Mouse (Mus musculus) urinary bladder, postnatal 10 days (tissue): Measurements from ENCODE around the gene Cntnap2.

Source experiments
- DNase-seq: peaks from one replicate; pipeline ENCODE4 v3.0.0; 2022; ENCODE audit warnings: low spot score

Gene Cntnap2

DNA sequence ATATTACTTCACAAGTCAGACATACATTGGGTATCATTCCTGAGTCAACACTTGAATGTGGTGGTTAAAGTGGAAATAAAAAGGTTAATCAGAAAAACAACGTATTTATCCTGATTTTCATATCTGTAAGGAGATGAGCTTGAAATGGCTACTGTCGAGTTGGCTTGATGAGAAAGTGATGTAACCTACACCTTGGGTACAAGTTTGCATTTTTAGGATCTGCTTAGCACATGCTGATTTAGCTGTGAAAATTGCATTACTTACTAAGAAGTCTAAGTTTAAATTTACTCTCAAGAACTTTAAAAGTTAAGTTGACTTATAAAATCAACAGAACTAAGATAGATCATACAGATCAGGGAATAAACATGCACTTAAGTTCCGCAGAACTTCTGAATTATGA is 879.1 kb downstream of the Cntnap2 start:
- DNase-seq: no peak

DNA sequence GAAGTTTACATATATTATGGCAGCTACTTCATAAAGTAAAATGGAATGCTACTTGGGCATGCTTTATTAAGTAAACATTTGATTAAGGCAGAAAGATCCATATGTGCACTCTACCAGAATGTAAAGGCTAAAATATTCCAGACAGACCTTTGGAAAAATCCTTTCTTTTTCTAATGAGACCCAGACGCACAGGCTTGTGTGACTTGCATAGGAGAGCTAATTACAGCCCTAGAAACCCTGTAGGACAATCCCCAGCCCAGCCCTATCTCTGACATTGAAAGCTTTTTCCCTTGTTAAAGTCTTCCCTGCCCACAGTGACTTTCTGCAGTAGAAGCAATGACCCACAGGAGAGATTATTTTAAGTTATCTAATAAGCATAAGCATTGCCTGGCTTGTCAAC is 879.6 kb downstream of the Cntnap2 start:
- DNase-seq: no peak

DNA sequence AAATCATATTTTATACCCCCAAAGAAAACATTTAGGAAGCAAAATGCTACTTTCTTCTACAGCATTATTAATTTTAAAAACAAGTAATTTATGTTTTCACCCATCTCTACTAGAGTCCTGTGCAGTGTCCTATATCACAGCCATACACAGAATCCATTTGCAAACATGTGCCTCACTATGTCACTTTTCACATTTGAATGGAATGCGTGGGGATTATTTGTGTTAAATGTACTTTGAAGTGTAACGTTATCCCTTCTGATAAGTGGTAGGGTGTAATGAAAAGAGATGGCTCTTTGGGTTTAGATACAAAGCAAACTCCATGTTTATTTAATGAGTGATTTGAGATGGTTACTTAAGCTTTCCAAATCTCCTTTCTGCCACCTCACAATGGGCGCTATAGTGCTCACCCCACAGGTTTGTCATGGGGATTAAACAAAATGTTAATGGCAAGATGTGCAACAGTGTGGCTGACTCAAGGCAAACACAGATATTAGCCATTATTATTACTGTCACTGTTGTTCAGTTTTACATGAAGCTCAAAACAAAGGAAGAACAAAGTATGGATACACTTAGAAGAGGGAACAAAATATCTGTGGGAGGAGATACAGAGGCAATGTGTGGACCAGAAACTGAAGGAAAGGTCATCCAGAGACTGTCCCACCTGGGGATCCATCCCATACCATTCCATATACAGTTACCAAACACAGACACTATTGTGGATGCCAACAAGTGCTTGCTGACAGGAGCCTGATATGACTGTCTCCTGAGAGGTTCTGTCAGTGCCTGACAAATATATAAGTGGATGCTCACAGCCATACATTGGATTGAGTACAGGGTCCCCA is 886.2 kb downstream of the Cntnap2 start:
- DNase-seq: no peak

DNA sequence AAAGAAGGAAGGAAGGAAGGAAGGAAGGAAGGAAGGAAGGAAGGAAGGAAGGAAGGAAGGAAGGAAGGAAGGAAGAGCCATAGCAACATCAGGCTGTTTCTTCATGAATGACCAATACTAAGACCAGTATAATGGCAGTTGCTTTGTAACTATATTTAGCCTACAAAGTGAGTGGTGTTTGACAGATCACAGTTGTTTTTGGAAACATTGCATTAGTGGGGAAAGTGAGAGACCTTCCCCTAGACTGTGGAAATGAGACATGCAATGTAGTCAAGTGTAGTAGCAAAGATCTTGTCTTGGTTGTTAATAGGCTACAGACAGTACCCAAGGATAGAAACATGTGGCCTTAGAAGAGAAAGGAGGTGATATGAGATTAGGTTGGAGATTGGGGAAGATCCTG is 895.6 kb downstream of the Cntnap2 start:
- no peak for DNase-seq

DNA sequence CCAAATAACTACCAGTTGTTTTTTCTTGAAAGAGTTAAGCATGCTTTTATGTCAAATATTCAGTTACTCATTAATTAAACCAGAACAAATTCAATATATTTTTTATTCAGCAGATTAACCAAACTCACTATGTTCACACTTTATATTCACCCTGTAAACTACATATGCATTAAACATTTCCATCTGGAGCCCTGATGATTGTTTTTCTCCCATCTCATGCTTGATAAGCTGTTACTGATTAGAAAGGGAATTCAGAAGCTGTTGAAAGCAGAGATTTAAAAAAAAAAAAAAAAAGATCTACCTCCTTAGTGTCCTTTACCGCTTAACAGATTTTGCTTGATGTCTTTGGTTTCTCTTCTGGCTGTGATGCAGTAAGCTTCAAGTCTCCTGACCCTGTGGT is 905.3 kb downstream of the Cntnap2 start:
- no peak for DNase-seq

DNA sequence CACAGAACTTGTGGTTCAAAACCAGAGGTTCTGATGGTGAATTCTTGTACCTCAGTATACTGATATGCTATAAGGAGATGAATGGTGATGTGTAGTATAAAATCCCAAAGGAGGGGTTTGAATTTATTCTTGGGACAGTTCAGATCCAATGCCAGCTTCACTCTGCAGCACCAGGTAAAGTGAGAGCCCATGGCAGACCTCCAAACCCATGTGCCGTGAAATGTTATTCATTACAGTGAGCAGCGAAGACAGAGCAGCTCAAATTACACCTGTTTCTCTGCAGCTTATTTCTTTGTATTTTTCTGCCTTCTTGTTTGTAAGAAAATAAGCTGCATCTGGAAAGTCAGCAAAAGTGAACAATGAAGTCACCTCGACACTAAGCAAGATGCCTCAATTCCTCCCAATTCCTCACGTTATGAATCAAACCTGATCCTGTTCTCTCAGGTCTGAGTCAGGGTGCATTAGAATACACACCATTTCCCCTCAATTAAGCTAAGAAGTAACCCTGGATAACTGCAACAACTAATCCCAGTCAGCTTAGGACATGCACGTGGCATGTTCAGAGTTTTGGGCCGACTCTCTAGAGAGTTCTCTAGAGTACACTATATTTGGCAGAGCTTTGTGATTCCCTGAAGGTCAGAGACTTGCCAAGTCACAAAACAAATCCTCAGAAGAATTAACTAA is 915.5 kb downstream of the Cntnap2 start:
- DNase-seq: no peak

DNA sequence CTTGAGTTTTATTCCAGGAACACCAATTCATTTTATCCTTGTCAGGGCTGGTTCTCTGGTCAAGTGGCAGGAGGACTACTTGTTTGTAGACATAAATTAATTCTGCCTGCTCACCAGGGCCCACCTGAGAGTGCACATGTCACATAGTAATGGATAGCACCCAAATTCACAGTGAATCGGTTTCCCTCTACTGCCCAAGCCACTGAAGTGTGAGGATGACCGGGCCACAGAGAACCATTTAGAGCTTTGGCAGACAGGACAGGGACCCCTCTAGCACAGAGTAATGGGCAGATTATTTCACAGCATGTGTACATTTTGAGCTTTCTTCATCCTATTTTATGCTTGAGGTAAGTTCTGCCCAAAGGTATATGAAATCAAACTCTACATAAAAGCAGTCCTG is 920.0 kb downstream of the Cntnap2 start:
- no peak for DNase-seq

DNA sequence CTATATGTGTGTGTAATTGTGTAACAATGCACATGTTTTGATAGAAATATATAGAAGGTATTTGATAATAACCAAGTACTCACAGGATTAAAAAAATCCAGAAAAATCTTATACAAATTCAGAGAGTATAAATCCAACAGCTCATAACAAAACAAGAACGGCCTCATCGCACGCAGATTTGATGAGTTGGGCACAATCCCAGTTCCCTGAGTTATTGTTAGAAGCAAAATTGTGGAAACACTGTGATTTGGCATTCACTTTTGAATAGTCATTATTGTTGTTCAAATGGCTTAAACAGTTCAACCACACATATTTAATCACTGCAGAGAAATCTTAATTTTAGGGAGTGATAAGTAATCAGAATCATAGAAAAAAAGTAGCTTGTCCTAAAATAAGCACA is 928.9 kb downstream of the Cntnap2 start:
- DNase-seq: no peak

DNA sequence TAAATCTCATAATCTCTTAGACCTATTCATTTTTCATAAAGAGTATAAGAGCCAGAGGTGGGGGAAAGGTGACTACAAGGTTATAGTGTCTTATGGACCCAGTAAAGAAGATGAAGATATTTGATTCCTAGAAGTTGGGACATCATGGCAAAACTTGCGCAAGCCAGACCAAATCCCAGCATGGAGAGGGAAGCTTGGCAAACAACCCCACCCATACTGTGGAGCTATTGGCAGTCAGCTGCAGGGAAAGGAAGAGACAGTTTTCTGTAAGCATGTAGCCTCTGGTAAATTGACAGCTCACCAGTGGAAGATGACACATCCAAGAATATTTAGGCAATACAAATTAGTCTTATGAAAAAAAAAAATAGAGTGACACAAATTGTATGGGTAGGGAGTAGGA is 931.9 kb downstream of the Cntnap2 start:
- DNase-seq: no peak

DNA sequence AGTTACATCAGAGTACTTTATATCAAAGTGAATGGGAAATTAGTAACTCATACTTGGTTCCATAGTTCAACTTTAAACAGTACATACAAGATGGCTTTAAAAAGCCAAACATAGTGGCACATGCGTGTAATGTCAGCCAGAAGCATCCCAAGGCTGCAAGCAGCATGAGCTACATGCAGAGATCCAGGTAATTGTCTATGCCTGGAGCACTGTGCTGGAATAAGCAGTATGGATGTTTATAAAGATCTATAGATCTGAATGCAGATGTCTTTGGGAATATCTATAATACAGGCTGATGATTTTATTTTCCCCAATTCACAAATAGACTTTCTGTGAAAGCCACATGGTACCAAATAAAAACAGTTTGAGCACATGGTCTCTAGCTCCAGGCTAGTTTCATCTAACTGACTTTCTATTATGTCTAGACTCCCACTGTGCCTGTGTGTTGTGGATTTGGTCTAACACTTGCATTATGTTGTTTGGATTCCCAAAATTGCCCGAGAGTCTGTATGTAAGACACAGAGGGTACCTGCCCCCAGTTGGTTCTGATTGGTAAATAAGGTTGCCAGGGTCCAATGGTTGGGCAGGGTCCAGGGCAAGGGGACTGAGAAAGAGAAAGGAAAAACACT is 963.5 kb downstream of the Cntnap2 start:
- no peak for DNase-seq

DNA sequence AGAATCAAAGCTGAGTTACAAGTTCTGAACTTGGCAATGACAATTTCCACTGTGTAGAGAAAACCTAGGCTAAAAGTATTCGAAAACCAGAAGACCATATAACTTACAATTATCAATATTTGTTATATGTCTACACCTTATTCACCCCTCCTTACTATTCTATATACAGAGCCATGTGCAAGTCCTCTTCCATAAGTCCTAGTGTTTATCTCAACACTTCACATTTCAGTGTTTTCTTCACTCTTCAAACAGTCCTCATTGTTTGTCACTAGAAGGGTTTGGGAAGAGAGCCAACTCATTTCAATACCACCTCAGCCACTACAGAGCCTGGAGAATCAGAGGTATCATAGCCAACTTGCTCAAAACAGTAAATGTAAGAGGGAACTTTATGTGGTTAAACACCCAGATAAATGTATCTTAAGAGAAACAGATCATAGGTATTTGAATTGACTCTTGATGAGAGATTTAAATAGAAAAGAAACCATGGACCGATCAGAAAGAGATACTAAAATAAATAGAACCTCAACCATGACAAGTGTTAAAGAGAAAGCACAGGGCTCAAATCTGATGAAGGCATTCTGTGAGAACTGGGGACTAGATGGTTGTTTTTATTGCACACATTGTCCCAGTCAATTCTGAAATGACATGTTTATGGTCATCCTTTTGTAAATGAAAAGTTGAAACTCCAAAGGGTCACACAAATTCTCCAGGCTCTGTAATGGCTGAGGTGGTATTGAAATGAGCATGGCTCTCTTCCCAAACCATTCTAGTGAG is 972.9 kb downstream of the Cntnap2 start:
- DNase-seq: no peak

DNA sequence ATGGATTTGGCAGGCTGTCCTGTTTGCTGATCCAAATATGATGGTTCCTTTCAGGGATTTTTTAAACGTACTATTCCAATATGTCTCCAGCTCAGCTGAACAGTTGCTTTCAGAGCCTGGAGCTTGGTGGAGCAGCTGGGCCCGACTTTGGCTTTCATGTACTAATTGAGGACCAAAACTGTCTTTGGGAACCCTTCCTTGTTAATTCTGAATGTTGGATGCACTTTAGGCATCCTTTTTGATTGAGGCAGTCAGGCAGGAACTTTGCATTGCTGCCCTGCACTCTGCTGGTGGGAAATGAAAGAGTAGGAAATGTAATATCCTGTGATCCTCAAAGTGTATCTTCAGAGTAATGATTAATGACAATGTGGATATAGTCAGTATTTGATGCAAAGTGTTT is 974.0 kb downstream of the Cntnap2 start:
- DNase-seq: no peak

DNA sequence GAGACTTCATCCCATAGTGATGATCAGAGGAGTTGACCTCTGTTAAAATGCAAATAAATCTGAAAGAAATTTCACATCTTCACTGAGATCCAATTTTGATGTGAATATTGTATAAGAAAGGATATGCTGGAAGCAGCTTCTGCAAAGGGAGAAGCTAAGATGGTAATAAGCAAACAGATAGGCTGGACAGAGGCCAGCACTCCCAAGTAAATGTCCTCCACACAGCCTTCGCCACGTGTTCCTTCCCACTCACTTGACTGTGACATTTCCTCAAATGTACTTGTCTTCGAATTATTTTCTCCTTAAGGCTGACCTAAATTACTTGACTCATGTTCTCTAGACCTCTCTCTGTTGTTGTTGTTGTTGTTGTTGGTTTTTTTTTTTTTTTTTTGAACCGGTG is 981.5 kb downstream of the Cntnap2 start:
- no peak for DNase-seq

DNA sequence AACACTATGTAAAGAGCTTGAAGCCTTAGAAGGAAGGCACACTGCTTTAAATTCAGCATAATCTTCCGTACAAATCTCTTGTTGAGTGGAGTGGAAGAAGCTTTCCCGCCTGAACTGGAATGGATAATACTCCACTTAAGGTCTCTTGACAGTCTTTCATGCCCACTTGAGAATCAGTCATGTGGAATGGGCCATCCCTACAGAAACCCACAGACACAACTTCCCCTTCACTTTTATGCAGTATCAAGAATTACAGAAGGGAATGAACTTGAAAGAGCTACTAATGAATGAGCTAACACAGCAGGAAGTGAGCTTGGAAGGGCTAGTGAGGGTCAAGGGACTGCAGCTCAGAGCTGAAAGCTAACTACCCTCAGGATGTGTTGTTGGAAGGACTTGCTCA is 1021.1 kb downstream of the Cntnap2 start:
- no peak for DNase-seq

DNA sequence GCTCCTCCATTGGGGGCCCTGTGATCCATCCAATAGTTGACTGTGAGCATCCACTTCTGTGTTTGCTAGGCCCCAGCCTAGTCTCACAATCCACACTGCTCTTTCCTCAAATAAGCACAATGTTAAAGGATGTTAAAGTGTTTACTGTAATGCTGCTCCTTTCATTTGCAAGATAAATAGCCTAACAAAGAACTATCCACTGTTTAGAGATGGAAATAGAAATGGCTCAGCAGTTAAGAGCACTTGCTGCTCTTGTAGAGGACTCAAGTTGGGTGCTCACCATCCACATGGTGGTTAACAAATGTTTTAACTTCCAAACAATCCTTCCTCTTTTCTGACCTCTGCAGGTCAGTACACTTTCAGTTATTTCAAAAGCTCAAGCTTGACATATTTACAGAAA is 1022.3 kb downstream of the Cntnap2 start:
- DNase-seq: no peak

DNA sequence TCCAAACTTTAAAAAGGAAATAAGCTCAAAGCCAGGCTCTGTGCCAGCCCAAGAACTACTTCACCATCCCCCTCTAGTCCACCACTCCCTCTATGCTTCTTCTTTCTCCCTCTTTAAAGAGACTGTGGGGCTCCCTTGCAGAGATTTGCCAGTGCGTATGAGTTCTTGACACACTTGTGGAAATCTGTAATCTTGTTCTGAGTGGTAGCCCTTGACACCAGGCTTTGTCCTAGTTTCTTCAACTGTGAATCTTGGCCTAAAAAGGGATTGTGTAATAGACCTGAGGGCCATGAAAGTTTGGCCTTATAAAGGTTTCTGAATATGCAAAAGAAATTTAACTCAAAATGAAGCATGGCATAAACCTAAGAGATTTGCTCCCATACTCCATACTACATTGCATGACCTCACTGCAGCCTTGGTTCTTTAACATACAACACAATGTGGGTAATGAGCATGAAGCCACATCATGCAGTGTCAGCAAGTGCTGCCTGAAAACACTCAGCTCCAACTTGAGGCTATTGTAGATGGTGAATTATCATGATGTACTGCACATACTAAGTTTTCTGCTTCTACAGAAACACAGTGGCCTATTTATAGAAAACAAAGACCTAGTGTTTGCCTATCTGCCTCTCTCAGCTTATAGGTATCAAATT is 1084.2 kb downstream of the Cntnap2 start:
- DNase-seq: no peak

DNA sequence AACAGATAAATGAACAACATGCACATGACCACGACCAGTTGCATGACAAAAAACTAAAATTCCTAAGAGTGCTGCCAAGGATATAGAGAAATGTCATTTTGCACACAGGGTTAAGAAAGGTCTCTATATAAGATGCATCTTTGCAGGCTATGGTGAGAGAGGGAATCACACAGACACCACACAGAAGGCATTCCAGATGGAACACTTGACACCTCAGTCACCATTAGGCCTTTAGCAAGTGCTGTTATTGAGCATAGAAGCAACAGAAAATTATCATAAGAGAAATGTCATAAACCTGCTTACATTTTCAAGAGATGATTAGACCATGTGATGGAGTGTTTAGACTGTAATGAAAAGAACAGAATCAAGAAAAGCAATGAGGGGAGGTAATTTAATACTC is 1107.7 kb downstream of the Cntnap2 start:
- DNase-seq: no peak

DNA sequence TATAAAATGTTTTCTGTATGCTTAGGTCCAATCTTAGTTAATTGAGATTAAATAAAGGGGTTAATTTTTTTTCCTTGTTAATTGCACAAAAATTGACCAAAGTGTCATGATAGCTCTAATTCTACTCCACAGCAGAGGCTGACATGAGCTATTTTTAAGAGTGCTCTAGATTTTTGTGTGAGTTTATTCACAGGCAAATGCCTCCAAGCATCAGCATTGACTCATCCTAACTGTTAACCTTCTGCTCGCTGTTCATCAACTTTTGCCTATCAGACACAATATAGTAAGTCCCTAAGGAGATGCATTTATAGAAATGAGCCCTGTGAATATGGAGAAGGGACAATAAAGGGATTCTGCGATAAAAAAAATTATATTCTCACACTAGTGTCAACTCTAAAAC is 1138.1 kb downstream of the Cntnap2 start:
- DNase-seq: no peak

DNA sequence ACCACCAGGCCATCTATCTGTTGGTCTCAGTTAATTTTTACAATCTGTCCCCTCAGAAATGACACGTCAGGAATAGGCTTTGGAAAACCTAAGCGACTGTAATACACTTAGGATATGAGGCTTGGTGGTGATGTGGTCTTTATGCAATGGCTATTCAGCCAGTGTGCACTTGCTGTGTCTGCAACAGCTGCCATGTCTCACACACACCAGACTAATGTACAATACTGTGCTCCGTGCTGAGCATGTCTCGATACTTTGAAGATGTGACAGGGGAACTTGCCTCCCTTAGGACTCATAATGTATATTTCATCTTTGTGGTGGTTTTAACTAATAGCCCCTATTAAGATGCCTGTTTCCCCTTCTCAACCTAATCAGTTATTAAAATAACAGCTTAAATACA is 1142.7 kb downstream of the Cntnap2 start:
- no peak for DNase-seq

DNA sequence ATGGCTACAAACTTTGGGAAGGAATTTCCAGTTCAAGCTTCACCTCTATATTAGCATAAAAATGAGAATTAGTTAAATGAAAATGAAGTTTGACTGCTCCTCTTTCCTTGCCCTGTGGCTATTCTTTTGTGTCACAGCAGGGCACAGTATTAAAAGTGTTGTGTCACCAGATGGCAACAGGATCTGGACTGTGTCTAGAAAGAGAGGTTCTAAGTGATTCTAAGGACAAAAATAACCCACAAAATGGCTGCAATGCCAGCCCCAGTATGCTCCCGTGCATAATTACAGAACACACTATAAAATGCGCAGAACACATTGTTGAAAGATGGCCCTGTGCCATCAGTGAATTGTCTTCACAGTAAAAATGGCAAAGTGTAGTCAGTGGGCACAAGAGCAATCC is 1146.4 kb downstream of the Cntnap2 start:
- DNase-seq: no peak

DNA sequence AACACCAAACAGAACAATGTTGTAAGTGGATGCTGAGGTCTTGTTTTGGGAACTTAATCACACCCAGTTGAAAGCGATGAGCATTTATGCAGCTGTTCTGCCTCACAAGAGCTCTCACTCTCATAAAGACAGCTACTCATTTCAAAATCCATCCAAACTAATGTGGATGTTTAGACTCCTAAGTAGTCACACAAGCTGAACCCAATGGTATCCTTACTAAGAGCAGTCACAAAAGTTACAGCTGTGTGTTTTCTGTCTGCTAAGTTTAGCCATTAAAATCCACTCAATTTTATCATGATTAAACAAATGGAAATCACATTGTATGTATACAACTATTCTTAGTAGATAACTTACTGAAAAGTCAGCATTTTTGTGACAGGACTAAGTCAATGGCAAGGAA is 1173.7 kb downstream of the Cntnap2 start:
- no peak for DNase-seq

DNA sequence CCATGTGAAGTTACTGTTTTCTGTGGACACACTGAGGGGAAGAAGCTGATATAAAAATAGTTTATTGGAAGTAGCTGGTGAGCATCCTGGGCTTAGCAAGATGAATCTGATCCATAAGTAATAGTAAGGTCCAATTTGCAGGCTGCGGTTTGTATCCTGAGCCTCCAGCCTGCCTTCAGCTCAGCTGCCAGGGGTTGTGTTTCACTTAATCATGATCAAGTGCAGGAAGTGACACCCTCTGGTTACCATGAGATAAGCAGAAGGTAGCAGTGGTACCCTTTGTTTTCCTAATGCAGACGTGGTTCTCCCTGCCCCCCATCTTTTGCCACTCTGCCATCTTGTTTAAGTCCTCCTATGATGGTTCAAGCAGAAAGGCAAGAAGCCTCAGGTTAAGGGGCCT is 1181.2 kb downstream of the Cntnap2 start:
- DNase-seq: no peak
